Mouse (Mus musculus) hindbrain, embryonic 11.5 days (tissue): ENCODE results near the gene Hrh1. TPM values are rescaled to one million over a fixed set of nuclear protein-coding genes. Genes with fewer than 3 reads are reported as not detected.

Source experiments
- ATAC-seq: fragments of 200-750 bp; cut with Nextera tagmentation; 2 replicates; pipeline ENCODE4 v1.8.0; 2017; ENCODE audit warnings: mild to moderate bottlenecking, moderate TSS enrichment, moderate library complexity; ENCODE audit not compliant: low FRiP score
- DNase-seq: peaks from one replicate; pipeline ENCODE4 v3.0.0-alpha.2; 2015; ENCODE audit warnings: low spot score
- H3K27ac ChIP-seq: fragments of 300-500 bp; sonication (generic); 2 replicates; pipeline ENCODE4 v1.5.1; 2014; ENCODE audit warnings: mild to moderate bottlenecking, low read depth, low read length
- H3K27me3 ChIP-seq: fragments of 300-500 bp; sonication (generic); 2 replicates; pipeline ENCODE4 v1.6.1; 2014; ENCODE audit warnings: mild to moderate bottlenecking, low read length, moderate library complexity, mixed read lengths; ENCODE audit not compliant: control insufficient read depth, insufficient read depth
- H3K36me3 ChIP-seq: fragments of 300-500 bp; sonication (generic); 2 replicates; pipeline ENCODE4 v1.6.1; 2014; ENCODE audit warnings: mild to moderate bottlenecking, low read length, moderate library complexity, mixed read lengths; ENCODE audit not compliant: control insufficient read depth, insufficient read depth
- H3K4me1 ChIP-seq: fragments of 300-500 bp; sonication (generic); replicated peaks from 2 replicates; pipeline ENCODE4 v1.6.1; 2014; ENCODE audit warnings: low read length, mixed read lengths; ENCODE audit not compliant: control insufficient read depth, insufficient read depth
- H3K4me2 ChIP-seq: fragments of 300-500 bp; sonication (generic); replicated peaks from 2 replicates; pipeline ENCODE4 v1.6.1; 2014; ENCODE audit warnings: mild to moderate bottlenecking, low read depth, low read length
- H3K4me3 ChIP-seq: fragments of 300-500 bp; sonication (generic); 2 replicates; pipeline ENCODE4 v1.5.1; 2014; ENCODE audit warnings: low read depth, low read length
- H3K9ac ChIP-seq: fragments of 300-500 bp; sonication (generic); 2 replicates; pipeline ENCODE4 v1.6.1; 2014; ENCODE audit warnings: low read depth, low read length
- H3K9me3 ChIP-seq: fragments of 300-500 bp; sonication (generic); 2 replicates; pipeline ENCODE4 v1.6.1; 2016; ENCODE audit warnings: low read length; ENCODE audit not compliant: control insufficient read depth
- WGBS: fragments of 180-500 bp; shearing (Covaris S2); extraction: QIAGEN DNeasy Blood & Tissue Kit; methylation state at CpG from one replicate; pipeline ENCODE4 v1.1.7; 2014; 5-methylcytosine and 5-hydroxymethylcytosine counted together
- polyA plus RNA-seq: library from polyadenylated mRNA; unstranded; fragments of >200 nt; fragmentation: Nextera tagmentation; extraction: Ambion mirVana; gene quantifications from 2 replicates; pipeline ENCODE4 v1.2.1, GENCODE M21; 2014

Hrh1 gene
- polyA plus RNA-seq, 1 experiment from 2014 or later = 0.08 TPM

DNA sequence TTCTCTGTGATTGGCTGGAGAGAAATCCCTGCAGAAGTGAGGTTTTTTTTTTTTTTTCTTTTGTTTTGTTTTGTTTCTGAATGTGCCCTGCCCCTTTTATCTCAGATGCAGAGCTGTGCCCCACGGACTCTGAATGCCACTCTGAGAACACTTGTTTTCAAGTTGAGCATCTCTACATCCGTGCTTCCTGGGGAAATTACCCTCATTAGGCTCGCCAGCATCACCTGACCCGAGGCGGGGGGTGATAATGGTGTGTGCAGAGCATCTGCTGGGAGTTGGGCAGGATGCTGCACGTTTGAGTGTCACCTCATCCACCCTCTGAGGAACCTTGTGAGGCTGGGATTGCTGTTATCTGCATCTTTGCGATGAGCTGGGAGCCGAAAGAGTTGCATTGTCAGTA lies 14.2 kb downstream of the Hrh1 start:
- Histone ChIP-seq H3K4me2 (no peak overlapping the region), H3K27me3 (no peaks in the 10 kb centered on the region), H3K4me3 (no peak overlapping the region), H3K27ac (no peak overlapping the region), H3K4me1 (no peaks in the 10 kb centered on the region; the same call in 1 of the 2 replicates), H3K9ac (no peak overlapping the region), H3K9me3 (no peaks in the 10 kb centered on the region), H3K36me3 (no peaks in the 10 kb centered on the region)
- ATAC-seq (no peak), DNase-seq (no peak)
- WGBS = 69% methylated on average over 8 of the region's 8 CpGs

DNA sequence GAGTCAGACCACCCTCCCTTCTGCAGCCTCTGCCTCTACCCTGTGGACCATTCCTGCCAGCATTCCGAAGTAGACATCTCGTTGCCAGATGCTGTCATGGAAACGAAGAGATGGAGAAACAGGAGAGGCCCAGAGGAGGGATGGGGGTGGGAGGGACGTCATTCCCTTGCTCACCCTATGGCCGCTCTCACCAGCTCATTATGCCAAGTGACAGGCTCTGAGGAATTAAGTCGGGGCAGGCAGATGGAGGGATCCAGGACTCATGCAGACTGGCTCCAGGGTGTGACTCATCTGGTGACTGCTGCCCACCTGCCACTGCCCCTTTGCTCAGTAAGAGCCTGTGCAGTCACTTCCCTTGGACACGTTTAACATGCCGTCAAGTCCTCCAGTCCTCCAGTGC lies 16.8 kb downstream of the Hrh1 start:
- Histone ChIP-seq H3K4me1 (no peaks in the 10 kb centered on the region; the same call in 1 of the 2 replicates), H3K27ac (no peak overlapping the region), H3K9me3 (no peaks in the 10 kb centered on the region), H3K4me3 (no peak overlapping the region), H3K9ac (no peak overlapping the region), H3K27me3 (no peaks in the 10 kb centered on the region), H3K4me2 (no peak overlapping the region), H3K36me3 (no peaks in the 10 kb centered on the region)
- 54% methylated on average over 8 of the region's 8 CpGs for WGBS
- ATAC-seq (0 out of 2 replicates have a peak, but pooled peaks have one; percentile 45), DNase-seq (no peak)

DNA sequence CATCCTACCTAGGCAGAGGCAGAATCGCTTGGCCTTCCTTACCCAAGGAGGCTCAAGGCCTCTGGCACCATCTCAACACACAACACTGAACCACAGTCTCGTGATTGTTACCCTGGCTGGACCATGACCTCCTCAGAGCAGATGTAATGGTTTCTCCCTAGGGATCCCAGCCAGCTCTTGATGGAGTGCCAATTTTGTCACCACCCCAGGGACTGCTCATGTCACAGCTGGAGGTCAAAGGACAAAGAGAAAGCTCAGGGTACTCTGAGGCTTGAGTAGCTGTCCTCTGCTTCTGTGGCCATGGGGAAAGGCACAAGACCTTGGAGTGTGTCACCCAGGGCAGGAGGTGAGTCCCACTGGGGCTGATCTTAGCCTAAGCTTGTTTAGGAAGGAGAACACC lies 20.3 kb downstream of the Hrh1 start:
- Histone ChIP-seq H3K9me3 (no peaks in the 10 kb centered on the region), H3K27ac (no peak overlapping the region), H3K36me3 (no peaks in the 10 kb centered on the region), H3K27me3 (no peaks in the 10 kb centered on the region), H3K9ac (no peak overlapping the region), H3K4me3 (no peak overlapping the region), H3K4me2 (no peak overlapping the region), H3K4me1 (no peaks in the 10 kb centered on the region)
- DNase-seq (no peak), ATAC-seq (no peak)
- 85% methylated on average over 2 of the region's 2 CpGs for WGBS

DNA sequence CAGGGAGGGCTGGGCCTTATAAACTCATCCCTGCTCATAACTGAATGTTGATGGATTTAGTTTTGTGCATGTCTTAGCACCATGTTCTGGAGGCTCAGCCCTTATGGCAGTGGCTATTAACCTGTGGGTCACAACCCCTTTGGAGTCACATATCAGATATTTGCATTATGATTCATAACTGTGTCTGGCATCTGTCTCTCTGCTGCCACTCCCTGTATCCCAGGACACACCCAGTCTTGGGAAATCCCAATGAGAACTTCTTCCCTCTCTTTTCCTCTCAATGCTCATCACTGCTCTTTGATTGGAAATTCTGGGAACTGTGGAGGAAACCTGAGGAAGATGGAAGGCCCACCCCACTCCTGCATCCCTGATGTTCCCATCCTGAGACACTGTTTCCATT lies 23.3 kb downstream of the Hrh1 start:
- ATAC-seq (no peak), DNase-seq (no peak)
- H3K9ac ChIP-seq = no peak overlapping the region
- H3K27ac ChIP-seq = no peak overlapping the region
- no peaks in the 10 kb centered on the region for H3K27me3 ChIP-seq
- no peak overlapping the region for H3K4me3 ChIP-seq
- no peaks in the 10 kb centered on the region for H3K36me3 ChIP-seq
- no peaks in the 10 kb centered on the region for H3K9me3 ChIP-seq
- H3K4me2 ChIP-seq = no peak overlapping the region
- no peaks in the 10 kb centered on the region for H3K4me1 ChIP-seq

DNA sequence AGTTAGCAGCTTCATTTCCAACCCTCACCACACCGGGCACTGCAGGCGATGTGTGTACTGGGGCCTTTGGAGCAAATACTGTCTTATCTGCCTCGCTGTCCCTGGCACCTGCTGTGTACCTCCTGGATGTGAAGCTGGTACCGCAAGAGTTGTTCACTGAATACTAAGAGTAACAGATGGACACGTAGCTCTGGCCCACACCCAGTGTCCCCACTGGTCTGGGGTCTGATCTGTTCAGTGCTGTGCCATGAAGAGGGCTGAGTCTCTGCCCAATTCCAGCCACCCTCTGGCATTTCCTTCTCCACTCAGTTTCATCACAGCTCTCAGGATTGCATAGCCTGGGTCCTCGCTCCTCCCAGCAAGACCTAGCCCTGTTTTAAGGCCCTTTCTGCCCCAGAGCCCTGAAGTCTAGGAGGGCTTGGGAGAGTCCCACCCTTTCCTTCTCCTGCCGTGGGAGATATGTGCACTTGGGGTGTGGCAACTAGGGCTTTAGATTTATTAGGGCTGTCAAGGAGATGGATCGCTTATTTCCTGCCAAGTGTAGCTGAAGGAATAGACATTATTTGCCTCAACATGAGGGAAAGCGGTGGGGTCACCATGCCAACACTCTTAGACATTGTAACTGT lies 25.4 kb downstream of the Hrh1 start:
- Histone ChIP-seq H3K4me2 (no peak overlapping the region), H3K9me3 (no peaks in the 10 kb centered on the region), H3K27me3 (no peaks in the 10 kb centered on the region), H3K4me3 (no peak overlapping the region), H3K9ac (no peak overlapping the region), H3K4me1 (no peaks in the 10 kb centered on the region), H3K27ac (no peak overlapping the region), H3K36me3 (no peaks in the 10 kb centered on the region)
- DNase-seq = no peak
- 76% methylated on average over 9 of the region's 9 CpGs for WGBS
- no peak for ATAC-seq

DNA sequence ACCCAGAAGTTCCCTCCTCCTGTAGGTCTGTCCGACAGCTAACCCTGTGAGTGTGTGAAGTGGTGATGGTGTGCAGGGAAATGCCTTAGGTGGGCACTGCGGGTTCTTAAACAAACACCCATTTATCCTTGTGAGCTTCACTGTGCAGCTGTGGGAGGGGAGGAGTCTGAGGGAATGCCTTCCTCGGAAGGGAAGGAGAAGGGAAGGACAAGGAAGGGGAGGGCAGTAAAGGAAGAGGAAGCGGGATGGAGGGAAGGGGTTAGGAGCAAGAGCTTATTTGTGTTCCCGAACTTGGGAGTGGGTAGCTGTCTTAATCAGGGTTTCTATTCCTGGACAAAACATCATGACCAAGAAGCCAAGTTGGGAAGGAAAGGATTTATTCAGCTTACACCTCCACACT lies 27.6 kb downstream of the Hrh1 start:
- H3K4me1 ChIP-seq = no peaks in the 10 kb centered on the region
- H3K27ac ChIP-seq = no peak overlapping the region
- H3K9me3 ChIP-seq = no peaks in the 10 kb centered on the region
- no peak for DNase-seq
- H3K27me3 ChIP-seq = no peaks in the 10 kb centered on the region
- H3K4me2 ChIP-seq = no peak overlapping the region
- ATAC-seq = no peak
- no peak overlapping the region for H3K4me3 ChIP-seq
- 44% methylated on average over 5 of the region's 5 CpGs for WGBS
- no peak overlapping the region for H3K9ac ChIP-seq
- no peaks in the 10 kb centered on the region for H3K36me3 ChIP-seq

DNA sequence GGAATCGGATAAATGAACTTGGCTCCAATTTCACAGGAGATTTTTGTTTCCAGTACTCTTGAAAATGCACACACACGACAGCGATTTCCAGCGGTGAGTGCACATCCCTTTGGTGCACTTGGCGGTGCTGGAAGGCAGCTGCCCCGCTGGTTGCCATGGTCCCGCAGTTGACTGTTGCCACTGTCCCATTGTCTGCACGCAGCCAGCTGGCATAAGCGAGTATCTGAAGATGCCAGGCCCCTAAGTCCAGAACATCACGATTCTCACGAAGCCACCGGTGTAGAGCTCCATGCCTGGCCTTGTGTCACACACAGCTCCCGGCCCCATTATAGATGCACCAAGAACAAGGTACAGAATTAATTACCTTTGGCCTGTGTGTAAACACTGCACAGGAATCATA lies 29.9 kb downstream of the Hrh1 start:
- Histone ChIP-seq H3K4me1 (no peaks in the 10 kb centered on the region), H3K27ac (no peak overlapping the region), H3K36me3 (no peaks in the 10 kb centered on the region), H3K9ac (no peak overlapping the region), H3K27me3 (no peaks in the 10 kb centered on the region), H3K9me3 (no peaks in the 10 kb centered on the region), H3K4me2 (no peak overlapping the region), H3K4me3 (no peak overlapping the region)
- DNase-seq = peak; percentile 31
- WGBS = 76% methylated on average over 13 of the region's 13 CpGs
- ATAC-seq = no peak

DNA sequence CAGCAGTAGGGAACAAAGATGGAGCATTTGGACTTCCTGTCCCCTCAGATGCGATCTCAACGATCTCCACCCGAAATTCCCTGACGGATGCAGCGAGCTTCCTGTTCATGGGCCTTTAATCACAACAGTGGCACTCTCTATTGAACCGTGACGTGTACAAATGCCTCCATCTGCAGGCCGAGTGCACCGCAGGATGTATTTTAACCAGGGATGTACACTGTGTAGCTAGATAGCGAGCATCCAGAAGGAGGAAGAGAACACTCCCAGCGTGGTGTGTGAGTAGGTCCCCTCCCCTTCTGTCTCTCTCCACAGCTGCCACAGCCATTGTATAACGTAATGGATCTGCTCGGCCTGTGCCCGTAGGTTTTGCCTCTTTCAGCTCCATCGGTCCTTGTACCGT lies 31.1 kb downstream of the Hrh1 start:
- Histone ChIP-seq H3K36me3 (no peaks in the 10 kb centered on the region), H3K4me1 (no peaks in the 10 kb centered on the region), H3K4me2 (no peak overlapping the region), H3K9me3 (no peaks in the 10 kb centered on the region), H3K4me3 (no peak overlapping the region), H3K27ac (no peak overlapping the region), H3K27me3 (no peaks in the 10 kb centered on the region), H3K9ac (no peak overlapping the region)
- ATAC-seq (no peak), DNase-seq (no peak)
- 62% methylated on average over 16 of the region's 16 CpGs for WGBS

DNA sequence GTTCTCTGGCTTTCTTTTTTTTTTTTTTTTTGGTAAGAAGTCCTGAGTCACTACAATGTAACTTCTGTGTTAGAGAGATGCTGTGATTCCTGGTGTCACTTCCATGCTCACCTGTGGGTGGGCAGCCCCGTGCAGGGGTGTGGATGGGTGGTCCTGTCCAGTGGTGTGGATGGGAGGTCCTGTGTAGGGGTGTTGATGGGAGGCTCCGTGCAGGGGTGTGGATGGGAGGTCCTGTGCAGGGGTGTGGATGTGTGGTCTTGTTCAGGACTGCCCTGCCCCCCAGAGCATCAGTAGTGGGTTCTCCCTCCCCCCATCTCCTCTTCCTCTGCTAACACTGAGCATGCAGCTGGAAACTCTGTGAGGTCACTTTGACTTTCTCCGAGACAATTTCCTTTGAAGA lies 34.9 kb downstream of the Hrh1 start:
- no peaks in the 10 kb centered on the region for H3K4me1 ChIP-seq
- no peaks in the 10 kb centered on the region for H3K27me3 ChIP-seq
- H3K9ac ChIP-seq = no peak overlapping the region
- H3K36me3 ChIP-seq = no peaks in the 10 kb centered on the region
- ATAC-seq (no peak), DNase-seq (no peak)
- H3K4me2 ChIP-seq = no peak overlapping the region
- H3K9me3 ChIP-seq = no peaks in the 10 kb centered on the region
- 45% methylated on average over 3 of the region's 3 CpGs for WGBS
- no peak overlapping the region for H3K4me3 ChIP-seq
- H3K27ac ChIP-seq = no peak overlapping the region
